Mouse (Mus musculus) stomach, postnatal 0 days (tissue): ENCODE measurements around the gene Esam.

Experiments used
- CTCF ChIP-seq: IDR thresholded peaks from 2 replicates; pipeline ENCODE4 v1.5.1; 2016; ENCODE audit warnings: antibody characterized with exemption, low read depth, mild to moderate bottlenecking, moderate library complexity
- EP300 ChIP-seq: optimal IDR thresholded peaks from 2 replicates; pipeline ENCODE3; 2016; ENCODE audit warnings: antibody characterized with exemption

GRCm38 (mm10) chr9:37495761-37496160 lies 32.1 kb upstream of the Esam start:
- no peak for TF ChIP-seq CTCF
- no peak for TF ChIP-seq EP300
